Mouse (Mus musculus) E14TG2a.4 (cell line): ENCODE results near the gene Adgrl2.

Experiments used
- CTCF ChIP-seq: conservative IDR thresholded peaks from 2 replicates; pipeline ENCODE4 v1.5.1; 2014; ENCODE audit warnings: low read length
- NANOG ChIP-seq: IDR thresholded peaks from 2 replicates; pipeline ENCODE4 v1.6.1; 2014; ENCODE audit warnings: borderline replicate concordance, low read length, mixed read lengths
- POU5F1 ChIP-seq: IDR thresholded peaks from 2 replicates; pipeline ENCODE4 v1.6.1; 2014; ENCODE audit warnings: low read length, borderline replicate concordance

- TF ChIP-seq CTCF (no peak), POU5F1 (no peak), NANOG (no peak)
Observed at GRCm38 (mm10) chr3:148866053-148866452, 124.3 kb downstream of the Adgrl2 start.
